Mouse (Mus musculus): ENCODE results near the gene Abca1. TPM values are rescaled to one million over a fixed set of nuclear protein-coding genes. Genes with fewer than 3 reads are reported as not detected.

Abca1 gene
- polyA plus RNA-seq, 1 experiment from 2014 or later = 8.7 TPM

Other genes with a start within 250 kb of the Abca1 start
- not detected in 2 replicates for gene Olfr272, start 240.7 kb downstream of the Abca1 start, polyA plus RNA-seq (2015; fragmentation: Nextera tagmentation; extraction: Ambion mirVana)
- gene Olfr270, start 195.3 kb downstream of the Abca1 start, polyA plus RNA-seq (2015; fragmentation: Nextera tagmentation; extraction: Ambion mirVana) = not detected in 2 replicates
- not detected in 2 replicates for gene Nipsnap3a, start 170.6 kb downstream of the Abca1 start, polyA plus RNA-seq (2015; fragmentation: Nextera tagmentation; extraction: Ambion mirVana)
- gene Nipsnap3b, start 148.0 kb downstream of the Abca1 start, polyA plus RNA-seq (2015; fragmentation: Nextera tagmentation; extraction: Ambion mirVana) = 146 and 160 TPM in 2 replicates